ENCODE assay signal across 8 mouse cellular contexts in genomic region chr11:75281380-75282256, GRCm38 (mm10).
DNase-seq lines count a peak whose midpoint lies in the region; ATAC-seq and TF ChIP-seq lines count a peak whose summit lies in the region.

No protein-coding gene starts in this region.

- no peak for TF ChIP-seq CTCF in spleen, adult 2 months (IDR thresholded peaks at IDR 0.05; ENCODE audit: extremely low read depth, insufficient read depth, insufficient read length, insufficient replicate concordance)

- no peaks in the 10 kb centered on the region for H3K27me3 ChIP-seq in spleen, adult 2 months (ENCODE audit: control insufficient read depth, insufficient read depth, low read length)
- H3K27me3 ChIP-seq in liver, embryonic 15.5 days: peaks cover 47% of the 10 kb centered on the region

- H3K4me1 ChIP-seq in spleen, adult 2 months (ENCODE audit: control insufficient read depth, insufficient read depth, insufficient read length): peaks cover 18% of the 10 kb centered on the region; the same call in 1 of the 2 replicates
- H3K4me1 ChIP-seq in liver, embryonic 15.5 days (replicated peaks): peaks cover 32% of the 10 kb centered on the region

- ATAC-seq in liver, embryonic 15.5 days (ENCODE audit: insufficient read depth): no peak

- peak; percentile 55 for DNase-seq in cerebellum, adult 9-10 months
- DNase-seq in cerebellum, postnatal 4 days (ENCODE audit: low spot score in 2 of 2): no peak
- no peak for DNase-seq in spleen, adult 2 months (ENCODE audit: low read depth in 1 of 2, low spot score in 2 of 2)
- no peak for DNase-seq in spleen, adult 12 weeks (ENCODE audit: low spot score)
- DNase-seq in thymus, postnatal 36 days: peak; percentile 9 to 27
- DNase-seq in gastrocnemius, postnatal 10 days: no peak
- no peak for DNase-seq in right cerebral cortex, postnatal 36 days (ENCODE audit: low spot score in 2 of 2)

- peak overlapping the region; percentile 54 for H3K4me2 ChIP-seq in liver, embryonic 15.5 days

- 52% methylated on average over 29 of the region's 29 CpGs for WGBS in spleen, adult 2 months
- 30% methylated on average over 29 of the region's 29 CpGs for WGBS in liver, embryonic 15.5 days (ENCODE audit: insufficient replicate concordance)

- no peaks in the 10 kb centered on the region for H3K36me3 ChIP-seq in spleen, adult 2 months (ENCODE audit: control insufficient read depth, insufficient read depth, low read length)
- no peaks in the 10 kb centered on the region for H3K36me3 ChIP-seq in liver, embryonic 15.5 days (replicated peaks)

- H3K4me3 ChIP-seq in spleen, adult 2 months (ENCODE audit: extremely low read depth, insufficient read depth, insufficient read length): no peak overlapping the region
- H3K4me3 ChIP-seq in liver, embryonic 15.5 days (replicated peaks): 0 out of 2 replicates have a peak overlapping the region, but pooled peaks have one; percentile 12

- H3K27ac ChIP-seq in spleen, adult 2 months (ENCODE audit: insufficient read depth, low read length): peak overlapping the region; percentile 2; the same call in 1 of the 2 replicates
- H3K27ac ChIP-seq in liver, embryonic 15.5 days (replicated peaks): no peak overlapping the region

- H3K9me3 ChIP-seq in liver, embryonic 15.5 days (replicated peaks): no peaks in the 10 kb centered on the region

- H3K9ac ChIP-seq in liver, embryonic 15.5 days: no peak overlapping the region

- no peak for TF ChIP-seq POLR2A in spleen, adult 2 months (IDR thresholded peaks at IDR 0.05; ENCODE audit: low read depth, low read length)

Comparison
In these comparisons a context has a peak if more than half of its experiments do, and no peak if none do; other contexts are left out.
1. DNase-seq: peak in cerebellum, adult 9-10 months (single experiment) and thymus, postnatal 36 days (2 of 2); none in cerebellum, postnatal 4 days (0 of 2), spleen, adult 2 months (0 of 2), spleen, adult 12 weeks (single experiment), gastrocnemius, postnatal 10 days (single experiment) and right cerebral cortex, postnatal 36 days (0 of 2).